Mouse (Mus musculus) myocyte (in vitro differentiated cells): Measurements from ENCODE around the gene Mical3.

Experiments used
- CEBPB ChIP-seq: IDR thresholded peaks from 2 replicates; pipeline ENCODE4 v1.6.1; 2011; ENCODE audit warnings: mild to moderate bottlenecking, moderate library complexity; ENCODE audit not compliant: poor library complexity, insufficient read depth, severe bottlenecking
- E2F4 ChIP-seq: IDR thresholded peaks from one replicate; pipeline ENCODE4 v1.6.1; 2011; ENCODE audit warnings: mild to moderate bottlenecking, control low read depth, moderate library complexity; ENCODE audit not compliant: insufficient read depth
- MAX ChIP-seq: IDR thresholded peaks from one replicate; pipeline ENCODE4 v1.6.1; 2011; ENCODE audit warnings: low read depth, mild to moderate bottlenecking, control low read depth
- MYOD1 ChIP-seq, 3 experiments: IDR thresholded peaks; one replicate each; pipeline ENCODE4 v1.6.1; 2011; ENCODE audit warnings: control low read depth in 2 of 3, low read depth in 2 of 3, mild to moderate bottlenecking in 2 of 3, moderate library complexity in 1 of 3; ENCODE audit not compliant: insufficient read length in 2 of 3, control insufficient read depth in 1 of 3
- POLR2A ChIP-seq: IDR thresholded peaks from one replicate; pipeline ENCODE4 v1.6.1; 2011; ENCODE audit warnings: low read depth, mild to moderate bottlenecking, control low read depth, moderate library complexity; ENCODE audit not compliant: insufficient read length
- POLR2AphosphoS2 ChIP-seq: IDR thresholded peaks from one replicate; pipeline ENCODE4 v1.6.1; 2011; ENCODE audit warnings: low read depth, control low read depth; ENCODE audit not compliant: insufficient read length
- REST ChIP-seq: IDR thresholded peaks from one replicate; pipeline ENCODE4 v1.6.1; 2011; ENCODE audit warnings: mild to moderate bottlenecking, control low read depth, moderate library complexity; ENCODE audit not compliant: insufficient read depth, insufficient read length
- SRF ChIP-seq: IDR thresholded peaks from one replicate; pipeline ENCODE4 v1.6.1; 2011; ENCODE audit warnings: low read depth; ENCODE audit not compliant: control insufficient read depth, insufficient read length
- TCF12 ChIP-seq: IDR thresholded peaks from one replicate; pipeline ENCODE4 v1.6.1; 2011; ENCODE audit warnings: mild to moderate bottlenecking, control low read depth; ENCODE audit not compliant: poor library complexity, insufficient read depth, severe bottlenecking
- TCF3 ChIP-seq: IDR thresholded peaks from one replicate; pipeline ENCODE4 v1.6.1; 2011; ENCODE audit warnings: low read depth, control low read depth; ENCODE audit not compliant: insufficient read length
- USF1 ChIP-seq: IDR thresholded peaks from one replicate; pipeline ENCODE4 v1.6.1; 2011; ENCODE audit warnings: low read depth, mild to moderate bottlenecking, control low read depth, moderate library complexity

DNA sequence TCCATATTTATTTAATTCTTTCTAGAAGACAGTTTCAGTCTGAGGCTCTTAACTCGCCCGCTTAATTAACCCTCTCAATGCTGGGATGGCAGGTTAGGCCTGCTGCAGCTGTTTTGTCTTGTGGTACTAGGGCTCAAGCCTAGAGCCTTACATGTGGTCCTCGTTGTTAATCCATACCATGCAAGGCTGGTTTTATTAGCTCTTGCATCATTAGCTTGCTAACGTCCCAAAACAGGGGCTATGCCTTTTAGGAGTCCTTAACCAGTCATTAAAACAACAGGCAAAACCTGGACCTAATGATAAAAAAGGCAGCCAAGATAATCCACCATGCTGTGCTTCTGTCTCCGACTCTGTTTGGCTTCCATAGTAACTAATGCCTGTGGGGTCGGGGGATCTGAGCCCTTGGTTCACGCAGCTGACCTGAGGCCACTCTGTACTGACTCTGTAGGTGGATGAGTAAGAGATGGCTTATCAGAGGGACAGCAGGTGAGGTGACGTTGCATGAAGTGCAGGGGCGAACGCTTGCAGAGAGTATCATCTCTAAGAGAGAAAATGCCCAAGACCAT lies 104.7 kb downstream of the Mical3 start:
- no peak for TF ChIP-seq POLR2A
- no peak for TF ChIP-seq USF1
- TF ChIP-seq E2F4 = no peak
- no peak for TF ChIP-seq CEBPB
- no peak for TF ChIP-seq REST
- TF ChIP-seq MYOD1 (IDR thresholded peaks at IDR 0.05; ENCODE audit: control insufficient read depth in 1 of 3, insufficient read length in 2 of 3, low read depth in 2 of 3) = no peak
- no peak for TF ChIP-seq POLR2AphosphoS2
- no peak for TF ChIP-seq MAX
- no peak for TF ChIP-seq SRF
- TF ChIP-seq TCF12 = no peak
- no peak for TF ChIP-seq TCF3
